Mouse (Mus musculus): ENCODE measurements around the gene Pde11a.

Pde11a gene

DNA sequence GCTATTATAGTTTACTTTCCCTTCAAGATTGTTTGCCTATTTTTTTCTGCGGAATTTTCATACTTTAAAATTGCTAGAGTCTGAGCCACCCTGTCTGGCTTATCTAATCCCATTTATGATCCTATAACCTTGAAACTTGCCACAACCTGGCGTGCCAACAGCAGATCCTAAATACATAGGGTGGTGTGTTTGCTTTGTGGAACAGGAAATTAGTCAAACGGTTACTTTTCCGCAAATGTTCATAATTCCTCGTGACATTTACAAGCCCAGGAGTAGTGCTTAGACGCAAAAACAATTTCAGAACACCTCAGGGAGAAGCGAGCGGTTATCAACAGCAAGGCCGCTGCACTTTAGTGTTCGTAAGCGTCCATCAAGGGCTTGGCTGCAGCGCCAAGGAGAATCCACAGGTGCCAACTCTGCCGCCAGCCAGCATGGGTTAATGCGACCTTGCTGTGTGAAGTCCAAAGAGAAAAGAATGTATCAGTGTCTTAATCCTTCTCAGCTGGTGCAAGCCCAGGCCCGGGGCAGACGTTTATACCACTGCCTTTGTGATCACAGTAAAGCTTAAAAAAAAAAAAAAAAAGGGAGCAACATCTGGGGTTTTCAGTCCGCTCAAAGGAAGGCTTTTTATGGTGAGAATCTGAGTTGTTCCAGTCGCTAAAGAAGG, 379.3 kb downstream of the Pde11a start:
- DNase-seq (ENCODE audit: low spot score), result no peak

DNA sequence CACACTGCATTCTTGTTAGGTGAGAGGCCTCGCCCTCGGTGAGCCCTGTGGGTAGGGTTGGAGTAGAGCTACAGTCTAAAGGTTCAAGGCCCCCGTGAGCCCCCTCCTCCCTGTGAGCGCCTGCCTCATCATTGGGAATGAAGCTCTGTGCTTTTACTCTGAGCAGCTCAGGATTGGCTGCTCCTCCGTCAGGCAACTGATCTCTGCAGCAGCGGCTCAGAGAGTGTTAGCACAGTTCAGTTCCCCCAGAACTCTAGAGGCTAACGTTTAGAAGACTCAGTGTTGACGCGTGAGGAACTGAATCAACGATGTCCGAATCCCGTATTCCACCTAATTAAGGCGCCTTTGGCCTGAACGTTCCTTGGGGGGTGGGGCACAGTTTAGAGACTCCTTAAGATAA, 382.9 kb downstream of the Pde11a start:
- no peak for DNase-seq (ENCODE audit: low spot score)

DNA sequence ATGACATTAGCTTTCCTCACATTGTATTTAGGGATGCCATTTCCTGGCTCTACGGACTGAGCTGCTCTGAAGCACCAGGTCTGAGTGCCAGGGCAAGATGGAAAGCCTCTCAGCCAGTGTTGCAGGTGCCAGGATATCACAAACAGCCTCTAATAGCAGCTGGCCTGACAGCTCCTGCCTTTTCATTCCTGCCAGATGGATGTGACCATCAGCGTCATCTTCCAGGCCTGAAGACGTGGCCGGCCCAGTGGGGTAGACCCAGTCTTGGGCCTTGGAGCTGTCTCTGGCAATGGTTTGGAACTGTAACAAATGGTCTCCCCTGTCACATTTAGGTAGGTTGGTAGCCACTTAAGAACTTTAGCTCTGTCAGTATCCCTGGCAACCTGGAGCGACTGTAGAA, 385.3 kb downstream of the Pde11a start:
- DNase-seq (ENCODE audit: low spot score), result no peak

DNA sequence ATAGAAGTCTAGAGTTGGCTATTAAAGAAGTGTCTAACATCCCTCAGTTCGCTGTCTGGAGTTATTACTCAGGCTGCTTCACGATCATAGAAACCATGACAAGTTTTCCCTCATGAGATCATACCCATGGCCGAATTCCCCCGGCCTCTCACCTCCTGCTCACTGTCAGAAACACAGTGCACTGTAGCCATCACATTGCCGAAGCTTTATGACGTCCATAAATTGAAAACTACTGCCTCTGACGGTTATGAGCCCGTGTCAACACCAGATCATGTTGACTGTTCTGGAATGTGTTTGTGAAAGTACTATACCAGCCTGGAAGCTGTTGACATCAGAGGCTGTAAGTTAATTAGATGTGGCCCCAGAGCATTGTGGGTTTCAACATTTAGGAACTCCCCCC, 387.9 kb downstream of the Pde11a start:
- DNase-seq (ENCODE audit: low spot score), result no peak

Measured in layer of hippocampus, adult 9-10 months (tissue).